Mouse (Mus musculus): Measurements from ENCODE around the gene Ankrd11. TPM values are rescaled to one million over a fixed set of nuclear protein-coding genes. Genes with fewer than 3 reads are reported as not detected.

Gene Ankrd11
- total and polyA plus RNA-seq, 3 experiments: 49.2 to 235 (median 87.7) TPM

GRCm38 (mm10) chr8:122986501-122987184 lies 55.4 kb downstream of the Ankrd11 start:
- H3K4me3 ChIP-seq (ENCODE audit: control insufficient read depth in 1 of 2, insufficient read depth in 1 of 2, low read depth in 2 of 2, low read length in 2 of 2): no peak overlapping the region
- no peak overlapping the region for H3K27ac ChIP-seq (ENCODE audit: control insufficient read depth, low read depth, low read length)
- H3K79me2 ChIP-seq (ENCODE audit: control insufficient read depth, insufficient read depth, low read length, poor library complexity): peaks cover 81% of the 10 kb centered on the region
- no peak overlapping the region for H3K9ac ChIP-seq (ENCODE audit: control insufficient read depth, low read depth, low read length, poor library complexity, severe bottlenecking)
- H3K4me1 ChIP-seq (ENCODE audit: control insufficient read depth in 1 of 2, insufficient read depth in 2 of 2, low read length in 2 of 2): peaks cover 6 to 18% of the 10 kb centered on the region in 2 experiments
- TF ChIP-seq NRF1 (IDR thresholded peaks at IDR 0.05; ENCODE audit: insufficient read depth, low read depth, low read length, poor library complexity, severe bottlenecking) (no peak), USF1 (IDR thresholded peaks at IDR 0.05; ENCODE audit: low read depth, low read length) (no peak)
- H3K27me3 ChIP-seq (ENCODE audit: control insufficient read depth in 1 of 2, insufficient read depth in 2 of 2, low read length in 2 of 2): no peaks in the 10 kb centered on the region
- H3K9me3 ChIP-seq (replicated peaks; ENCODE audit: insufficient read depth, low read length): no peaks in the 10 kb centered on the region
- peaks cover 2 to 37% of the 10 kb centered on the region in 2 experiments for H3K36me3 ChIP-seq (ENCODE audit: control insufficient read depth in 1 of 2, insufficient read depth in 2 of 2, low read length in 2 of 2)
- DNase-seq (ENCODE audit: low read depth, low spot score): no peak

GRCm38 (mm10) chr8:122984175-122984574 lies 57.9 kb downstream of the Ankrd11 start:
- no peak overlapping the region for H3K9ac ChIP-seq (ENCODE audit: control insufficient read depth, low read depth, low read length, poor library complexity, severe bottlenecking)
- peaks cover 2 to 35% of the 10 kb centered on the region in 2 experiments for H3K36me3 ChIP-seq (ENCODE audit: control insufficient read depth in 1 of 2, insufficient read depth in 2 of 2, low read length in 2 of 2)
- no peaks in the 10 kb centered on the region for H3K9me3 ChIP-seq (replicated peaks; ENCODE audit: insufficient read depth, low read length)
- H3K4me1 ChIP-seq (ENCODE audit: control insufficient read depth in 1 of 2, insufficient read depth in 2 of 2, low read length in 2 of 2): peaks cover 9 to 15% of the 10 kb centered on the region in 2 experiments
- TF ChIP-seq POLR2AphosphoS5 (IDR thresholded peaks at IDR 0.05; ENCODE audit: borderline replicate concordance, low read depth, low read length) (no peak), ZNF384 (IDR thresholded peaks at IDR 0.05; ENCODE audit: low read depth, low read length) (no peak), KAT2A (conservative IDR thresholded peaks at IDR 0.05; ENCODE audit: low read depth, low read length) (no peak), NELFE (IDR thresholded peaks at IDR 0.05; ENCODE audit: low read depth, low read length) (no peak), HCFC1 (IDR thresholded peaks at IDR 0.05; ENCODE audit: low read depth, low read length) (no peak), MEF2A (IDR thresholded peaks at IDR 0.05; ENCODE audit: extremely low read depth, insufficient replicate concordance, low read depth, low read length, poor library complexity, severe bottlenecking) (no peak), CHD1 (IDR thresholded peaks at IDR 0.05; ENCODE audit: low read depth, low read length) (no peak), ZMIZ1 (IDR thresholded peaks at IDR 0.05; ENCODE audit: low read depth, low read length) (no peak), E2F4 (IDR thresholded peaks at IDR 0.05; ENCODE audit: borderline replicate concordance, low read depth, low read length) (no peak), POLR2A (IDR thresholded peaks at IDR 0.05; ENCODE audit: control insufficient read depth in 1 of 2, insufficient read depth in 1 of 2, low read depth in 1 of 2, low read length in 2 of 2, poor library complexity in 1 of 2) (no peak), NRF1 (IDR thresholded peaks at IDR 0.05; ENCODE audit: insufficient read depth, low read depth, low read length, poor library complexity, severe bottlenecking) (no peak), POLR2AphosphoS2 (IDR thresholded peaks at IDR 0.05; ENCODE audit: low read length) (no peak), RAD21 (IDR thresholded peaks at IDR 0.05; ENCODE audit: low read depth, low read length) (no peak), MAX (IDR thresholded peaks at IDR 0.05; ENCODE audit: low read length) (no peak), SMC3 (IDR thresholded peaks at IDR 0.05; ENCODE audit: low read depth, low read length) (no peak), USF2 (IDR thresholded peaks at IDR 0.05; ENCODE audit: borderline replicate concordance in 1 of 2, insufficient read depth in 1 of 2, low read depth in 1 of 2, low read length in 2 of 2) (no peak), UBTF (IDR thresholded peaks at IDR 0.05; ENCODE audit: borderline replicate concordance, insufficient read depth, low read depth, low read length) (no peak)
- peaks cover 82% of the 10 kb centered on the region for H3K79me2 ChIP-seq (ENCODE audit: control insufficient read depth, insufficient read depth, low read length, poor library complexity)
- no peak overlapping the region for H3K4me3 ChIP-seq (ENCODE audit: control insufficient read depth in 1 of 2, insufficient read depth in 1 of 2, low read depth in 2 of 2, low read length in 2 of 2)
- DNase-seq (ENCODE audit: low read depth, low spot score): no peak
- H3K27ac ChIP-seq (ENCODE audit: control insufficient read depth, low read depth, low read length): no peak overlapping the region
- H3K27me3 ChIP-seq (ENCODE audit: control insufficient read depth in 1 of 2, insufficient read depth in 2 of 2, low read length in 2 of 2): no peaks in the 10 kb centered on the region
